Mouse (Mus musculus): ENCODE data around the gene Rab3ip. TPM values are rescaled to one million over a fixed set of nuclear protein-coding genes. Genes with fewer than 3 reads are reported as not detected.

Rab3ip gene
- polyA plus RNA-seq, 1 experiment: 29.1 TPM

DNA sequence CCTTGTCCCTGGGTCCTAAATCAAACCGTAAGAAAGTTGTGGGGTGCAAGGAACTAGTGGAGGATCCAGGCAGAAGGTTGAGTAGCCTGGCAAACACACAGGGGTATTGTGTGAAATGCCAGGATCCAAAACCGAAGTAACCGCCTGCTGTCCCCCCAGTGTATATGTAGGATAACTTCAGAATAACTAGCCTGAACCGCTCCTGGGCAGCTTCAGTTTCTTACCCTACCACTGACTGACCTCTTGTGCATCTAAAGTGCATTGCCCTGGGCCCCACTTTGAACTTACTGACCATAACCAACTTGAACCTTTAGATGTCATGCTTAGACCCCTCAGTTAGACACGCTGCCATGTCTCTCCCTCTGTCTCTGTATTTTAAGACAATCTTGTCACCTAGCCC lies 44.6 kb upstream of the Rab3ip start:
- H3K36me3 ChIP-seq (ENCODE audit: control insufficient read depth, insufficient read depth): no peaks in the 10 kb centered on the region
- H3K27me3 ChIP-seq (ENCODE audit: control insufficient read depth, insufficient read depth, insufficient read length): no peaks in the 10 kb centered on the region
- no peaks in the 10 kb centered on the region for H3K79me2 ChIP-seq (ENCODE audit: control insufficient read depth, insufficient read depth)
- H3K4me3 ChIP-seq: no peak overlapping the region
- no peak overlapping the region for H3ac ChIP-seq (ENCODE audit: control insufficient read depth, insufficient read length)
- no peak for TF ChIP-seq MYOD1 (IDR thresholded peaks at IDR 0.05; ENCODE audit: control insufficient read depth in 1 of 3, insufficient read length in 2 of 3, low read depth in 2 of 3)
- TF ChIP-seq TCF12 (IDR thresholded peaks at IDR 0.05; ENCODE audit: insufficient read depth, poor library complexity, severe bottlenecking): no peak
- no peak for TF ChIP-seq CEBPB (IDR thresholded peaks at IDR 0.05; ENCODE audit: insufficient read depth, poor library complexity, severe bottlenecking)
- TF ChIP-seq USF1 (IDR thresholded peaks at IDR 0.05; ENCODE audit: low read depth): no peak
- TF ChIP-seq MYOG (IDR thresholded peaks at IDR 0.05; ENCODE audit: control insufficient read depth in 1 of 3, insufficient read depth in 1 of 3, insufficient read length in 2 of 3, low read depth in 2 of 3): no peak
- TF ChIP-seq POLR2AphosphoS2 (IDR thresholded peaks at IDR 0.05; ENCODE audit: insufficient read length, low read depth): no peak
- TF ChIP-seq POLR2A (IDR thresholded peaks at IDR 0.05; ENCODE audit: insufficient read length, low read depth): no peak
- TF ChIP-seq E2F4 (IDR thresholded peaks at IDR 0.05; ENCODE audit: insufficient read depth): no peak
- no peak for TF ChIP-seq SRF (IDR thresholded peaks at IDR 0.05; ENCODE audit: control insufficient read depth, insufficient read length, low read depth)
- no peak for TF ChIP-seq MAX (IDR thresholded peaks at IDR 0.05; ENCODE audit: low read depth)
- TF ChIP-seq TCF3 (IDR thresholded peaks at IDR 0.05; ENCODE audit: insufficient read length, low read depth): no peak
- no peak for TF ChIP-seq REST (IDR thresholded peaks at IDR 0.05; ENCODE audit: insufficient read depth, insufficient read length)
- peak overlapping the region; percentile 69 for H3K4me2 ChIP-seq (ENCODE audit: low read depth)

DNA sequence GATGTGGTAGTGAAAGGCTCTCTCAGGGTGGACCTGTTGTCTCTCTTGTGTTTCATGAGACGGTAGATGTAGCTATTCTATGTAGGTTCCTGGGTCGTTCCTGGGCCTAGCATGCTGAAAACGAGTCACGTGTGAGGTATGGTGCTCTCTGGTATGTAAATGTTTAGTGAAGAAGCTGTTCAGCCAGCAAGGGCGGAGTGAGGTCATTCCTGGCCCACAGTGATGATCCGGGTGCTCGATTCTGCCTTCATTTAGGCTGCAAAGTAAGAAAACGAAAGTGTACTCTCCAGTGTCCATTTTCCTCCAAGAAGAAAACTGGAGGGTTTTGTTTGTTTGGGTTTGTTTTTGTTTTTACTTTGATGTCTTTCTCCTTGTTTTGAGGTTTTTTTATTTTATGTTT lies 43.4 kb upstream of the Rab3ip start:
- H3K4me2 ChIP-seq (ENCODE audit: low read depth): no peak overlapping the region
- TF ChIP-seq USF1 (IDR thresholded peaks at IDR 0.05; ENCODE audit: low read depth) (no peak), REST (IDR thresholded peaks at IDR 0.05; ENCODE audit: insufficient read depth, insufficient read length) (no peak), TCF12 (IDR thresholded peaks at IDR 0.05; ENCODE audit: insufficient read depth, poor library complexity, severe bottlenecking) (no peak), MYOG (IDR thresholded peaks at IDR 0.05; ENCODE audit: control insufficient read depth in 1 of 3, insufficient read depth in 1 of 3, insufficient read length in 2 of 3, low read depth in 2 of 3) (no peak), POLR2A (IDR thresholded peaks at IDR 0.05; ENCODE audit: insufficient read length, low read depth) (no peak), SRF (IDR thresholded peaks at IDR 0.05; ENCODE audit: control insufficient read depth, insufficient read length, low read depth) (no peak), POLR2AphosphoS2 (IDR thresholded peaks at IDR 0.05; ENCODE audit: insufficient read length, low read depth) (no peak), CEBPB (IDR thresholded peaks at IDR 0.05; ENCODE audit: insufficient read depth, poor library complexity, severe bottlenecking) (no peak), MYOD1 (IDR thresholded peaks at IDR 0.05; ENCODE audit: control insufficient read depth in 1 of 3, insufficient read length in 2 of 3, low read depth in 2 of 3) (no peak), E2F4 (IDR thresholded peaks at IDR 0.05; ENCODE audit: insufficient read depth) (no peak), MAX (IDR thresholded peaks at IDR 0.05; ENCODE audit: low read depth) (no peak)
- H3ac ChIP-seq (ENCODE audit: control insufficient read depth, insufficient read length): no peak overlapping the region

DNA sequence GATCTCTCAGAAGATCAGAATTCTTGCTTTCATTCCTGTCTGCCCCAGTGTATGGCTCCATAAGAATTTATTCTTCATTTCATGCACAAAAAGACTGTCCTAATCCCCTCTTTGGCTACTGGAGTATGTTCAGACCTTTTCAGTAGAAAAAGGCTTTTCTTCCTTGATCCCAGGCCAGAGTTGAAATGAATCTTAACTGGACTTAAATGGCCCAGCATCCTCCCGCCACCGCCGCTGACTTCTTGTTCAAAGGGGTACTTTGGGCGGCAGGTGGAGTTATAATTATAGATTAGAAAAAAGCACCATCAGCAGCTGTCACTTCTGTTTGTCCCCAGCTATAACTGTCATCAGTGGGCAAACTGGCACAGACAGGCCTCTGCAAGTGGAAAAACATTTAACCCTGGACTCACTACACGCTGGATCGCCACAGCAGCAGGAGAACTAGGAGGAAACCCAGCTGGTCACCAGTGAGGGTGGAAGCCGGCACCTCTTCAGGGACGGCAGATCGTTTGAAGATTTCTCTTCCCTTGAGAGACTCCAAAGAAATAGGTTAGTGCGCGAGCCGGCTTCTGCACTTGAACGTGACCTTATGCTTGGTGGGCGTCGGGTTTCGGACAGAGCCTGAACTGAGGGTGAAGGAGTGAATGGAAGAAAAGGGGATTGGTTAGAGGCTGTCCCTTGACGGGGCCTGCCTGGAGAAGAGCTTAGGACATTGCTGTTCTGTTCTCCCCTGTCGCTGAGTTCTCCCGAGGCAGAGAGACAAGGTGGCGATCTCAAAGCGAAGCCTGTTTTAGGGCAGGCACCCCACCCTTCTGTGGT lies 35.9 kb upstream of the Rab3ip start, which contains the start of gene Best3:
TSS of gene Best3 (plus strand) at position 51 of the 819 bp plus-strand sequence.
- H3K79me2 ChIP-seq (ENCODE audit: control insufficient read depth, insufficient read depth): no peaks in the 10 kb centered on the region
- peak within 1 kb of the TSS; percentile 56 for H3K4me2 ChIP-seq (ENCODE audit: low read depth)
- H3K36me3 ChIP-seq (ENCODE audit: control insufficient read depth, insufficient read depth): no peaks in the 10 kb centered on the region
- no peaks in the 10 kb centered on the region for H3K27me3 ChIP-seq (ENCODE audit: control insufficient read depth, insufficient read depth, insufficient read length)
- peak in 1 of 3 experiments; percentile 40 for TF ChIP-seq MYOG (IDR thresholded peaks at IDR 0.05; ENCODE audit: control insufficient read depth in 1 of 3, insufficient read depth in 1 of 3, insufficient read length in 2 of 3, low read depth in 2 of 3)
- no peak for TF ChIP-seq TCF3 (IDR thresholded peaks at IDR 0.05; ENCODE audit: insufficient read length, low read depth)
- no peak for TF ChIP-seq USF1 (IDR thresholded peaks at IDR 0.05; ENCODE audit: low read depth)
- TF ChIP-seq CEBPB (IDR thresholded peaks at IDR 0.05; ENCODE audit: insufficient read depth, poor library complexity, severe bottlenecking): no peak
- TF ChIP-seq SRF (IDR thresholded peaks at IDR 0.05; ENCODE audit: control insufficient read depth, insufficient read length, low read depth): no peak
- TF ChIP-seq MYOD1 (IDR thresholded peaks at IDR 0.05; ENCODE audit: control insufficient read depth in 1 of 3, insufficient read length in 2 of 3, low read depth in 2 of 3): peak in 2 of 3 experiments; percentile 34 to 60
- H3ac ChIP-seq (ENCODE audit: control insufficient read depth, insufficient read length): no peak within 1 kb of the TSS
- no peak within 1 kb of the TSS for H3K4me3 ChIP-seq

More for the DNA sequence above, 43.4 kb upstream of the Rab3ip start:
- no peak overlapping the region for H3K4me3 ChIP-seq
- H3K36me3 ChIP-seq (ENCODE audit: control insufficient read depth, insufficient read depth): no peaks in the 10 kb centered on the region
- H3K79me2 ChIP-seq (ENCODE audit: control insufficient read depth, insufficient read depth): no peaks in the 10 kb centered on the region
- no peaks in the 10 kb centered on the region for H3K27me3 ChIP-seq (ENCODE audit: control insufficient read depth, insufficient read depth, insufficient read length)

DNA sequence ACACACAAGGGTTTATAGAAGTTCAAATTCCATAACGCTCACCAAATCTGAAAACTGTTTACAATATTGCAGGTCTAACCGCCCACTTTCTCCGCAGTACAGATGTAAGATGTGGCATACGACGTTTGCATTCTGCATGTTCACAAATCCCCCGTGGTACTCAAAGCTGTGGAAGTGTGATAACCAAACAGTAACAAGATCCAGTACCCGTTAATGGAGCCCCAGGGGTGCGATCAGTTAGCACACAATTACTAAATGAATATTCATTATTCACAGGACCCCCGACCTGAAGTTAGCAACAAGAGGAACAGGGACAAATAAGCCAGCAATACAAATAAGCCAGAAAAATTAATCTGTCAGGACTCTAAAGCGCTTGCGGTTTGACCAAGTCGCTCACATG lies 34.3 kb upstream of the Rab3ip start:
- Histone ChIP-seq H3K4me3 (no peak overlapping the region), H3K79me2 (ENCODE audit: control insufficient read depth, insufficient read depth) (no peaks in the 10 kb centered on the region), H3K27me3 (ENCODE audit: control insufficient read depth, insufficient read depth, insufficient read length) (no peaks in the 10 kb centered on the region), H3ac (ENCODE audit: control insufficient read depth, insufficient read length) (no peak overlapping the region), H3K4me2 (ENCODE audit: low read depth) (no peak overlapping the region), H3K36me3 (ENCODE audit: control insufficient read depth, insufficient read depth) (no peaks in the 10 kb centered on the region)
- no peak for TF ChIP-seq TCF12 (IDR thresholded peaks at IDR 0.05; ENCODE audit: insufficient read depth, poor library complexity, severe bottlenecking)
- TF ChIP-seq E2F4 (IDR thresholded peaks at IDR 0.05; ENCODE audit: insufficient read depth): no peak
- TF ChIP-seq MYOD1 (IDR thresholded peaks at IDR 0.05; ENCODE audit: control insufficient read depth in 1 of 3, insufficient read length in 2 of 3, low read depth in 2 of 3): no peak
- no peak for TF ChIP-seq SRF (IDR thresholded peaks at IDR 0.05; ENCODE audit: control insufficient read depth, insufficient read length, low read depth)
- TF ChIP-seq USF1 (IDR thresholded peaks at IDR 0.05; ENCODE audit: low read depth): no peak
- TF ChIP-seq TCF3 (IDR thresholded peaks at IDR 0.05; ENCODE audit: insufficient read length, low read depth): no peak
